Mouse (Mus musculus): ENCODE results near the gene Txnrd2.
A peak's percentile ranks its signal among the peaks of the same experiment; 100 is the strongest.

Gene Txnrd2

DNA sequence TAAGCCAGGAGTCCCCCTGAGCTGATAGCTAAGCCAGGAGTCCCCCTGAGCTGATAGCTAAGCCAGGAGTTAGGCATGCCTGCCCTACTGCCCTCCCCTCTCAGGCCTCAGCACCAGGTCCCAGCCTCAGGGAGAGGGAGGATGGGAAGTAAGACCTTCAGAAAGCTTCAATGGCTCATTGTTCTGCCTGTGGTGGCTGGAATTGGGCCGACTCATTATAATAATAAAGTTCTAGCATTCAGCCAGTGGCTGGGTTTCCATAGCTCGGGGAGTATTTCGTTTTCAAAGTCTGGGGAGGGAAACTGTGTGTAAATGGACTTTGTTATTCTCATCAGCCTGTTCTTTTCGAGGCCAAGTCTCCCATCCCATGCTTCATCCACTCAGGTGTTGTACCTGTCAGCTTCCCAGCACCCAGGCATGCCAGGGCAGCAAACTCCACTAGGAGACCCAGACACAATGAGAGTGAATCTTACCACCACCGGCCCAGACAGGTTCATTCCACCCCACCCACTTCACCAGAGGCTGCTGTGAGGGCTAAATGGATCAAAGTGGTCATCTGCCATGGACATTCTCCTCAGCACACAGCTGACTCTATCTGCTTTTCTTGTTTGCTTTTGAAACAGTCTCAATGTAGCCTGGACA lies 58.7 kb downstream of the Txnrd2 start:
- DNase-seq (ENCODE audit: low read depth, low spot score), result peak; percentile 43

DNA sequence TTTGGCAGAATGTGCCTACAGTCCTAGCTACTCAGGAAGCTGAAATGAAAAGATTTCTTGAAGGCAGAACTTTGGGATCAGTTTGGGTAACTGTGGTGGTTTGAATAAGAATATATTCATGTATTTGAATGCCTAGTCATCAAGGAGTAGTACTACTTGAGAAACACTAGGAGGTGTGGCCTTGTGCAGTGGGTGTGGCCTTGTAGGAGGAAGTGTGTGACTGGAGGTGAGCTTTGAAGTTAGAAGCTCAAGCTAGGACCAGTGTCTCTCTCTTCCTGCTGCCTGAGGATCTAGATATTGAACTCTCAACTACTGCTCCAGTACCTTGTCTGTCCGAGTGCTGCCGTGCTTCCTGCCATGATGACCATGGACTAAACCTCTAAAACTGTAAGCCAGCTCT lies 59.9 kb downstream of the Txnrd2 start:
- peak; percentile 85 for DNase-seq (ENCODE audit: low read depth, low spot score)

DNA sequence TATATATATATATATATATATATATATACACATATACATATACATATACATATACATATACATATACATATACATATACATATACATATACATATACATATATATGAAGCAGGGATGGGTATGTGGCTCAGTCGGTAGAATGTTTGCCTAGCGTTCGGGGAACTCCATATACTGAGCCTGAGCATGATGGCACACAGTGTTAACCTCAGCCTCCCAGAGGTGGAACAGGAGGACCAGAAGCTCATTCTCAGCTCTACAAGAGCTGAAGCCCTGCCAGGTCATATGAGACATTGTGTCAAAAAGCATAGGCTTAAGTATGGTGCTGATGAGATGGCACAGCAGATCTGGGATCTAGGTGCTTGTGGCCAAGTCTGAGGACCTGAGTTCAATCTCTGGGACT lies 64.1 kb downstream of the Txnrd2 start:
- no peak for DNase-seq (ENCODE audit: low read depth, low spot score)

DNA sequence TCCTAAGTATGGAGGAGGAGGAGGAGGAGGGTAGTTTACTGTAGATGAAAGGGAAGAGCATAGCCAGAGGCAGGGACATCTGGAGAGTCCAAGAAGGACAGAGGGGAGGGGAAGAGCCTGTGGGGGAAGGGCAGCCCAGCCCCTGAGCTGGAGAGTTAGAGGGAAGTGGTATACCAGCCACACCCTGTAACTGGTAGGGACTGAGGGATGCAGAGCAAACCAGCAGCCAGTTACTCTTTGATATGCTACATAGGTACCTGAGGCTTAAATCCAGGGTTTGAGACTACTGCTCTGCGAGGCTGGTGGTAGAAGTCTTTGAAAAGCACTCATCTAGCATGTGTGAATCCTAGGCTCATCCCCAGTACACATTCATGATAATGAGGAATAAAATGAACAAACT lies 64.7 kb downstream of the Txnrd2 start:
- no peak for DNase-seq (ENCODE audit: low read depth, low spot score)

GRCm38 (mm10) chr16:18497865-18498515 lies 71.8 kb downstream of the Txnrd2 start:
- no peak for DNase-seq (ENCODE audit: low read depth, low spot score)

DNA sequence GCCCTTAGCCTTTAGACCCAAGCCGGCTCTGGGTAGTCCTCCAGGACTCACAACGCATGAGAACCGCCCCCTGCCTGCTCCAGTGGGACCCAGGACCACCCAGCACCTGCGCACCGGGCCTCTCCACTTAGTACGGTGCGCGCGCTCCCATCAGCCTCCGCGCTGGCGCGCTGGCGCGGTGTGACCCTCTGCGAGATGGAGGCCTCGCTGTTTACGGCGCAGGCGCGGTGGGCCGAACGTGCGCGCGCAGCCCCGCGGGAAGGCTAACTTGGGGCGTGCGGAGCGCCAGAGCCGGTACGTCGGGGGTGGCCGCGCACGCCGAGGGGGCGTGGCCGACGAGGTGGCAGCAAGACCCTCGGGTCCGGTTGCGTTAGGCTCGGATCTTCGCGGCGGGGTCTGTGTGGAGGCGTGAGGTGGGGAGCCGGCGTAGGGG lies 72.4 kb downstream of the Txnrd2 start, which contains the start of the genes Gnb1l and Rtl10:
Gnb1l (plus strand) TSS at position 156 of the 433 bp plus-strand sequence.
Rtl10 (plus strand) TSS at position 344 of the 433 bp plus-strand sequence.
- peak; percentile 96 for DNase-seq (ENCODE audit: low read depth, low spot score)

DNA sequence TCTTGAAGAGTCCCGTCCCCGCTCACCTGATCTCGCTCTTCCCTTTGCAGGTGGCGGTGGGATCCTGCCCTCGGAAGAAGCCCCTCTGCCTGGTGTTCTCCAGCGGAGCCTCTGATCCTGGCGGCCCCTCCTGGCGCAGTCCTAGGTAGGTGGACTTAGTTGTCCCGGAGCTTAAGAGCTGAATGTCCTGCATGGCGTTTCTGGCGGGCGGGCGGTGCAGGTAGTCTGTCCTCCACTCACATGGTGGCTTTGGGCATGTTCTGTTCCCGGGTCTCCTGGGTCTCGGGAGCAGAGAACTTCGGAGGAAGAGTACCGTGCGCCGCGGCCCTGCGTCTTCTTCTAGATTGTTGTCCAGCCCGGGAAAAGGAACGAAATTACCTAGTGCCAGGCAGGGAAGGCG lies 72.8 kb downstream of the Txnrd2 start:
- DNase-seq (ENCODE audit: low read depth, low spot score), result no peak

- no peak for DNase-seq (ENCODE audit: low read depth, low spot score)
Measured at GRCm38 (mm10) chr16:18501531-18501930, 75.3 kb downstream of the Txnrd2 start.

GRCm38 (mm10) chr16:18503566-18504342 lies 77.6 kb downstream of the Txnrd2 start:
- DNase-seq (ENCODE audit: low read depth, low spot score), result no peak

- no peak for DNase-seq (ENCODE audit: low read depth, low spot score)
Measured at GRCm38 (mm10) chr16:18506524-18507199, 80.5 kb downstream of the Txnrd2 start.

- DNase-seq (ENCODE audit: low read depth, low spot score), result no peak
Measured at GRCm38 (mm10) chr16:18507200-18507549, 81.0 kb downstream of the Txnrd2 start.

DNA sequence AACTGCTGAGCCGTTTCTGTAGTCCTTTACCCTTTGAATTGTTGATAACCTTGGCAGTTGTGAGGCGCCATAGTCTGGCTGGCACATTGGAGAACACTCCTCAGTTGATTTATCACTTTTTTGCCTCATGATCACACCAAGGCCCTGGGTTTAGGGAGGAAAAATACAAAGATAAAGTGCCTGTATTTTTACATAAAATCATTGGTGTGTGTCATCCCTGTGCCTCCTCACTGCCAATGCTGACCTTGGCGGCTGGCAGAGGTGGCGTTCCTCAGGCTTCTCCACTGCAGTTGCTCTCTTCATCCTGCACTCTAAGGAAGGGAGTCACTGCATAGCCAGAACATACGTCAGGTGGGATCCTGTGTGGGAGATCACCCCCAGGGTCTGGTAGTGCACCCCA lies 85.6 kb downstream of the Txnrd2 start:
- DNase-seq (ENCODE audit: low read depth, low spot score), result no peak

GRCm38 (mm10) chr16:18513508-18513907 lies 87.3 kb downstream of the Txnrd2 start:
- DNase-seq (ENCODE audit: low read depth, low spot score), result no peak

- DNase-seq (ENCODE audit: low read depth, low spot score), result no peak
Measured at GRCm38 (mm10) chr16:18518091-18518490, 91.9 kb downstream of the Txnrd2 start.

DNA sequence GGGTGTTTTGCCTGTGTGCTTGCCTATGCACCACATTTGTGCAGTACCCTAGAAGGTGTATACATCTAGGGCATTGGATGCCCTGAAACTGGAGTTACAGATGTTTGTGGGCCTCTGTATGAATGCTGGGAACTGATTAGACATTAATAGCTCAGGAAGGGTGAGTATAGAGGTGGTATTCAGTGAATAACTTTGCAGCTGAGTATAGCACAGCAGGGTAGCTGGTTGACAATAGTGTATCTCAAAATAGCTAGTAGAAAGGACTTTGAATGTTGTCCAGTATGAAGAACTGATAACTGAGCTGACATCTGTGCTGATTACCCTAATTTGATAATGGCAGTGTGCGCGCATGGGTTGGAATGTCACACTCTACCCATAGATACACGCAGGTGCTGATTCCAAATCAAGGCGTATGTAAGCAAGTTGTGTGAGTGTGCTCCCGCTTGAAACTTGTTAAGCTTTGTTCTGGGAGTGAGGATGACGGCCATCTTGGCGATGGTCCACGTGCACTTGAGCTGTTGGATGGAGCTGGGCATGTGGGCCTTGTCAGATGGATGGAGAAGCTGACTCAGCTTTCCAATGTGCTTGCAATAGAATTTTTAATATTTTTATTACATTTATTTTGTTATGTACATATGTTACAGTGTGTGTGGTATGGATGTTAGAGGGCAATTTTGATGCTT lies 97.5 kb downstream of the Txnrd2 start:
- no peak for DNase-seq (ENCODE audit: low read depth, low spot score)

GRCm38 (mm10) chr16:18528656-18529055 lies 102.5 kb downstream of the Txnrd2 start:
- DNase-seq (ENCODE audit: low read depth, low spot score), result no peak
